Mouse (Mus musculus) heart, embryonic 10.5 days (tissue): ENCODE results near the gene Mdc1. TPM values are rescaled to one million over a fixed set of nuclear protein-coding genes. Genes with fewer than 3 reads are reported as not detected.

Source experiments
- microRNA-seq: library from miRNA; unstranded; fragments of <30 nt; microRNA quantifications from one replicate; pipeline ENCODE4, GENCODE M21; 2017
- polyA plus RNA-seq: library from polyadenylated mRNA; unstranded; fragments of >200 nt; fragmentation: Nextera tagmentation; extraction: Ambion mirVana; gene quantifications from 2 replicates; pipeline ENCODE4 v1.2.1, GENCODE M21; 2016

Mdc1 gene
- polyA plus RNA-seq, 1 experiment from 2014 or later, result 29.1 TPM

Small RNA genes within 50 kb of the gene (microRNA-seq; reads per million reads assigned to microRNA genes)
- 1.5 reads per million for gene Gm28033

Other genes with a start within 250 kb of the Mdc1 start
- not detected in 2 replicates for gene Sfta2, start 240.0 kb upstream of the Mdc1 start, polyA plus RNA-seq
- not detected in 2 replicates for gene Gm9573, start 214.9 kb upstream of the Mdc1 start, polyA plus RNA-seq
- 0.52 and 0.60 TPM in 2 replicates for gene Mucl3, start 197.8 kb upstream of the Mdc1 start, polyA plus RNA-seq
- 17.5 and 18.6 TPM in 2 replicates for gene Vars2, start 173.9 kb upstream of the Mdc1 start, polyA plus RNA-seq
- gene Gtf2h4, start 167.8 kb upstream of the Mdc1 start, polyA plus RNA-seq, result 34.7 and 43.5 TPM in 2 replicates
- gene Ddr1, start 136.9 kb upstream of the Mdc1 start, polyA plus RNA-seq, result 109 and 158 TPM in 2 replicates
- gene Ier3, start 19.8 kb upstream of the Mdc1 start, polyA plus RNA-seq, result 13.2 and 16.8 TPM in 2 replicates
- gene Flot1, start 18.3 kb upstream of the Mdc1 start, polyA plus RNA-seq, result 66.2 and 71.7 TPM in 2 replicates
- gene Tubb5, start 3.2 kb upstream of the Mdc1 start, polyA plus RNA-seq, result 911 and 1,091 TPM in 2 replicates
- gene Nrm, start 19.8 kb downstream of the Mdc1 start, polyA plus RNA-seq, result 56.5 and 58.3 TPM in 2 replicates
- gene Ppp1r18, start 24.1 kb downstream of the Mdc1 start, polyA plus RNA-seq, result 19.9 and 22.2 TPM in 2 replicates
- gene Dhx16, start 38.3 kb downstream of the Mdc1 start, polyA plus RNA-seq, result 34.8 and 44.5 TPM in 2 replicates
- 23.8 and 26.7 TPM in 2 replicates for gene 2310061I04Rik, start 55.9 kb downstream of the Mdc1 start, polyA plus RNA-seq
- 59.4 and 78.6 TPM in 2 replicates for gene Atat1, start 68.6 kb downstream of the Mdc1 start, polyA plus RNA-seq
- 99.5 and 111 TPM in 2 replicates for gene Mrps18b, start 74.9 kb downstream of the Mdc1 start, polyA plus RNA-seq
- 37.6 and 45.2 TPM in 2 replicates for gene Ppp1r10, start 74.9 kb downstream of the Mdc1 start, polyA plus RNA-seq
- gene Abcf1, start 128.2 kb downstream of the Mdc1 start, polyA plus RNA-seq, result 81.6 and 81.8 TPM in 2 replicates
- gene Gnl1, start 138.3 kb downstream of the Mdc1 start, polyA plus RNA-seq, result 47.2 and 49.8 TPM in 2 replicates
- gene Prr3, start 138.7 kb downstream of the Mdc1 start, polyA plus RNA-seq, result 21.9 and 30.5 TPM in 2 replicates
- 2.5 and 2.6 TPM in 2 replicates for gene H2-T24, start 179.0 kb downstream of the Mdc1 start, polyA plus RNA-seq
- 1.2 and 3.4 TPM in 2 replicates for gene H2-T23, start 191.3 kb downstream of the Mdc1 start, polyA plus RNA-seq
- 4.4 and 7.2 TPM in 2 replicates for gene H2-T22, start 201.2 kb downstream of the Mdc1 start, polyA plus RNA-seq
- not detected in 2 replicates for gene Gm6034, start 201.4 kb downstream of the Mdc1 start, polyA plus RNA-seq
- gene Gm11127, start 216.9 kb downstream of the Mdc1 start, polyA plus RNA-seq, result not detected in 2 replicates